ENCODE assay signal across 10 mouse cellular contexts in genomic region chr5:120516221-120516984, GRCm38 (mm10). TPM values are rescaled to one million over a fixed set of nuclear protein-coding genes. Genes with fewer than 3 reads are reported as not detected.
DNase-seq lines count a peak whose midpoint lies in the region; ATAC-seq lines count a peak whose summit lies in the region.
"Had no signal": no experiment of that assay in that cellular context is flagged by ENCODE, and none has a peak within 500 bp of the region (broad histone marks: within the 10 kb centered on the region; RNA-seq: fewer than 3 reads in every experiment).

No protein-coding gene starts in this region.

- no peaks in the 10 kb centered on the region for H3K9me3 ChIP-seq in limb, embryonic 15.5 days
- H3K9me3 ChIP-seq in stomach, embryonic 16.5 days (replicated peaks; ENCODE audit: control insufficient read depth, low read length) = no peaks in the 10 kb centered on the region
- H3K9me3 ChIP-seq in forebrain, embryonic 13.5 days (replicated peaks) = no peaks in the 10 kb centered on the region

- H3K27me3 ChIP-seq in limb, embryonic 15.5 days = no peaks in the 10 kb centered on the region
- H3K27me3 ChIP-seq in stomach, embryonic 16.5 days (ENCODE audit: control insufficient read depth, insufficient read depth, low read length) = no peaks in the 10 kb centered on the region
- H3K27me3 ChIP-seq in forebrain, embryonic 13.5 days = peaks cover 9% of the 10 kb centered on the region; the same call in 1 of the 2 replicates

- DNase-seq in urinary bladder, postnatal 14 days (ENCODE audit: low spot score) = peak; percentile 37
- no peak for DNase-seq in urinary bladder, adult 18-20 months (ENCODE audit: low spot score in 2 of 2)
- DNase-seq in heart, adult 9 months (ENCODE audit: low spot score in 2 of 2) = peak; percentile 69 to 74
- no peak for DNase-seq in cerebellum, postnatal 36 days
- DNase-seq in layer of hippocampus, adult 8-10 months (ENCODE audit: low spot score in 2 of 2) = no peak

- ATAC-seq in limb, embryonic 15.5 days (ENCODE audit: insufficient number of reproducible peaks, low FRiP score, low TSS enrichment, low read depth) = no peak
- ATAC-seq in stomach, embryonic 16.5 days (ENCODE audit: insufficient read depth, low FRiP score) = peak; percentile 17; the same call in 1 of the 2 replicates
- no peak for ATAC-seq in forebrain, embryonic 13.5 days

- H3K36me3 ChIP-seq in limb, embryonic 15.5 days = peaks cover 13% of the 10 kb centered on the region
- H3K36me3 ChIP-seq in stomach, embryonic 16.5 days (ENCODE audit: control insufficient read depth, insufficient read depth, low read length) = no peaks in the 10 kb centered on the region
- H3K36me3 ChIP-seq in forebrain, embryonic 13.5 days (ENCODE audit: poor library complexity, severe bottlenecking) = no peaks in the 10 kb centered on the region

- 47% methylated on average over 15 of the region's 15 CpGs for WGBS in limb, embryonic 15.5 days
- 53% methylated on average over 15 of the region's 15 CpGs for WGBS in stomach, embryonic 16.5 days
- WGBS in forebrain, embryonic 13.5 days = 68% methylated on average over 15 of the region's 15 CpGs

- H3K9ac ChIP-seq in limb, embryonic 15.5 days = no peak overlapping the region
- H3K9ac ChIP-seq in stomach, embryonic 16.5 days (ENCODE audit: low read length) = peak overlapping the region; percentile 37; the same call in 1 of the 2 replicates
- no peak overlapping the region for H3K9ac ChIP-seq in forebrain, embryonic 13.5 days

- H3K27ac ChIP-seq in limb, embryonic 15.5 days = peak overlapping the region; percentile 50; the same call in 1 of the 2 replicates
- peak overlapping the region; percentile 74 for H3K27ac ChIP-seq in stomach, embryonic 16.5 days (ENCODE audit: low read length)
- H3K27ac ChIP-seq in forebrain, embryonic 13.5 days = no peak overlapping the region

- H3K4me2 ChIP-seq in limb, embryonic 15.5 days = no peak overlapping the region
- H3K4me2 ChIP-seq in stomach, embryonic 16.5 days (ENCODE audit: low read depth, low read length) = no peak overlapping the region
- no peak overlapping the region for H3K4me2 ChIP-seq in forebrain, embryonic 13.5 days

- no peak overlapping the region for H3K4me3 ChIP-seq in limb, embryonic 15.5 days
- no peak overlapping the region for H3K4me3 ChIP-seq in stomach, embryonic 16.5 days (replicated peaks; ENCODE audit: low read length)
- no peak overlapping the region for H3K4me3 ChIP-seq in forebrain, embryonic 13.5 days

- peaks cover 54% of the 10 kb centered on the region for H3K4me1 ChIP-seq in limb, embryonic 15.5 days
- H3K4me1 ChIP-seq in stomach, embryonic 16.5 days (ENCODE audit: control insufficient read depth, insufficient read depth, low read length) = peaks cover 42% of the 10 kb centered on the region
- peaks cover 19% of the 10 kb centered on the region for H3K4me1 ChIP-seq in forebrain, embryonic 13.5 days

RNA-seq across cellular contexts. Expression of gene Slc8b1, which starts 5.4 kb away (rescaled TPM):
- polyA plus RNA-seq in limb, embryonic 15.5 days (2015; fragmentation: Nextera tagmentation; extraction: Ambion mirVana) = 12.0 and 13.4 TPM in 2 replicates
- polyA plus RNA-seq in stomach, embryonic 16.5 days (2015; fragmentation: Nextera tagmentation; extraction: Ambion mirVana) = 8.6 and 9.2 TPM in 2 replicates
- 2.1 and 2.5 TPM in 2 replicates for polyA plus RNA-seq in forebrain, embryonic 13.5 days (2015; fragmentation: Nextera tagmentation; extraction: Ambion mirVana)
- total RNA-seq in layer of hippocampus, adult 8-10 months (2022) = 10 to 100 TPM in 1 of 4 experiments, 1 to 10 TPM in 3; 9.6 to 10.8 (median 9.8) TPM

RNA-seq across cellular contexts. Expression of gene Plbd2, which starts 13.0 kb away (rescaled TPM):
- 58.9 and 63.4 TPM in 2 replicates for polyA plus RNA-seq in limb, embryonic 15.5 days (2015; fragmentation: Nextera tagmentation; extraction: Ambion mirVana)
- 37.1 and 40.3 TPM in 2 replicates for polyA plus RNA-seq in stomach, embryonic 16.5 days (2015; fragmentation: Nextera tagmentation; extraction: Ambion mirVana)
- 22.8 and 22.9 TPM in 2 replicates for polyA plus RNA-seq in forebrain, embryonic 13.5 days (2015; fragmentation: Nextera tagmentation; extraction: Ambion mirVana)
- 10 to 100 TPM; 57.9 to 76.5 (median 66.5) TPM for total RNA-seq in layer of hippocampus, adult 8-10 months (2022)

RNA-seq across cellular contexts. Expression of gene Sds, which starts 40.1 kb away (rescaled TPM):
- polyA plus RNA-seq in limb, embryonic 15.5 days (2015; fragmentation: Nextera tagmentation; extraction: Ambion mirVana) = 0.24 TPM in 1 of 2 replicates, not detected in the other
- 0.18 and 0.70 TPM in 2 replicates for polyA plus RNA-seq in stomach, embryonic 16.5 days (2015; fragmentation: Nextera tagmentation; extraction: Ambion mirVana)
- not detected in 2 replicates for polyA plus RNA-seq in forebrain, embryonic 13.5 days (2015; fragmentation: Nextera tagmentation; extraction: Ambion mirVana)
- total RNA-seq in layer of hippocampus, adult 8-10 months (2022) = under 1 TPM in 2 of 4 experiments, not detected in 2; 0.82 to 0.91 TPM
- total RNA-seq: hematopoietic stem cell, adult 5-6 weeks had no signal
- polyA plus RNA-seq: brain, embryonic 14.5 days had no signal

RNA-seq across cellular contexts. Expression of gene Sdsl, which starts 43.8 kb away (rescaled TPM):
- 0.57 and 0.95 TPM in 2 replicates for polyA plus RNA-seq in limb, embryonic 15.5 days (2015; fragmentation: Nextera tagmentation; extraction: Ambion mirVana)
- polyA plus RNA-seq in stomach, embryonic 16.5 days (2015; fragmentation: Nextera tagmentation; extraction: Ambion mirVana) = 16.4 and 16.7 TPM in 2 replicates
- polyA plus RNA-seq in forebrain, embryonic 13.5 days (2015; fragmentation: Nextera tagmentation; extraction: Ambion mirVana) = 4.8 and 5.1 TPM in 2 replicates
- 10 to 100 TPM in 3 of 4 experiments, 1 to 10 TPM in 1; 7.5 to 11.6 (median 10.6) TPM for total RNA-seq in layer of hippocampus, adult 8-10 months (2022)

Comparison
In these comparisons a context has a peak if more than half of its experiments do, and no peak if none do; other contexts are left out.
1. DNase-seq: peak in urinary bladder, postnatal 14 days (single experiment) and heart, adult 9 months (2 of 2); none in urinary bladder, adult 18-20 months (0 of 2), cerebellum, postnatal 36 days (0 of 2) and layer of hippocampus, adult 8-10 months (0 of 2).